24 mouse cellular contexts compared by ENCODE assay signal in genomic region chr13:92712619-92713018, GRCm38 (mm10).
DNase-seq lines count a peak whose midpoint lies in the region; ATAC-seq and TF ChIP-seq lines count a peak whose summit lies in the region.
"Had no signal": no experiment of that assay in that cellular context is flagged by ENCODE, and none has a peak within 500 bp of the region (broad histone marks: within the 10 kb centered on the region; RNA-seq: fewer than 3 reads in every experiment).

No protein-coding gene starts in this region.

- 63% methylated on average over 4 of the region's 4 CpGs for WGBS in liver, embryonic 11.5 days
- WGBS in liver, embryonic 12.5 days (ENCODE audit: insufficient replicate concordance), result 53% methylated on average over 4 of the region's 4 CpGs
- WGBS in liver, embryonic 14.5 days (ENCODE audit: insufficient replicate concordance), result 46% methylated on average over 4 of the region's 4 CpGs

- H3K4me3 ChIP-seq in liver, embryonic 11.5 days (ENCODE audit: low read depth, low read length), result no peak overlapping the region
- H3K4me3 ChIP-seq in liver, embryonic 12.5 days, result no peak overlapping the region
- no peak overlapping the region for H3K4me3 ChIP-seq in liver, embryonic 14.5 days (ENCODE audit: insufficient read depth in 1 of 2, low read depth in 2 of 2, low read length in 2 of 2)
- H3K4me3 ChIP-seq: hindbrain, embryonic 10.5 days; intestine, embryonic 15.5 days; megakaryocyte, embryonic 14.5 days; midbrain, embryonic 15.5 days had no signal

- no peaks in the 10 kb centered on the region for H3K4me1 ChIP-seq in liver, embryonic 11.5 days (replicated peaks; ENCODE audit: control insufficient read depth, insufficient read depth, low read length)
- H3K4me1 ChIP-seq in liver, embryonic 12.5 days, result peaks cover 20% of the 10 kb centered on the region; the same call in 1 of the 2 replicates
- peaks cover 0 to 5% of the 10 kb centered on the region in 2 experiments; a peak in 1 of 4 replicates for H3K4me1 ChIP-seq in liver, embryonic 14.5 days (replicated peaks; ENCODE audit: control insufficient read depth in 2 of 2, insufficient read depth in 2 of 2, low read length in 1 of 2)
- H3K4me1 ChIP-seq: intestine, embryonic 15.5 days; midbrain, embryonic 15.5 days had no signal

- peaks cover 8% of the 10 kb centered on the region; the same call in 1 of the 2 replicates for H3K36me3 ChIP-seq in liver, embryonic 11.5 days (ENCODE audit: control insufficient read depth, insufficient read depth, low read length)
- peaks cover 45% of the 10 kb centered on the region for H3K36me3 ChIP-seq in liver, embryonic 12.5 days
- H3K36me3 ChIP-seq in liver, embryonic 14.5 days (replicated peaks; ENCODE audit: control insufficient read depth, insufficient read depth, low read depth), result peaks cover 15% of the 10 kb centered on the region

- H3K9me3 ChIP-seq in liver, embryonic 11.5 days (ENCODE audit: control insufficient read depth, low read length), result no peaks in the 10 kb centered on the region
- no peaks in the 10 kb centered on the region for H3K9me3 ChIP-seq in liver, embryonic 12.5 days (replicated peaks)
- no peaks in the 10 kb centered on the region for H3K9me3 ChIP-seq in liver, embryonic 14.5 days (ENCODE audit: control insufficient read depth, low read length)
- H3K9me3 ChIP-seq: hindbrain, embryonic 10.5 days; intestine, embryonic 15.5 days; megakaryocyte, embryonic 14.5 days; midbrain, embryonic 15.5 days had no signal

- DNase-seq in liver, embryonic 11.5 days (ENCODE audit: low spot score), result no peak
- no peak for DNase-seq in liver
- no peak for DNase-seq in liver, embryonic 14.5 days (ENCODE audit: low read depth in 3 of 3, low spot score in 3 of 3)
- DNase-seq in spleen, adult 18-20 months, result no peak
- DNase-seq in embryo, embryonic 9.5 days (ENCODE audit: extremely low spot score), result no peak
- DNase-seq: adrenal gland, postnatal 10 days; B cell, adult 2 months; cerebellum, adult 8-10 months; cerebellum, postnatal 25 days; heart, postnatal 14 days; kidney, adult 8-10 months; kidney, postnatal 4 days; lung, postnatal 36 days; right cerebral cortex, postnatal 4 days; thymus, postnatal 14 days had no signal

- TF ChIP-seq CTCF in liver, embryonic 14.5 days (IDR thresholded peaks at IDR 0.05; ENCODE audit: low read depth), result no peak

- TF ChIP-seq EP300 in liver, embryonic 14.5 days (IDR thresholded peaks at IDR 0.05; ENCODE audit: low read depth), result 0 out of 2 replicates have a peak, but pooled peaks have one; percentile 14

- H3K4me2 ChIP-seq in liver, embryonic 11.5 days, result no peak overlapping the region
- H3K4me2 ChIP-seq in liver, embryonic 12.5 days, result no peak overlapping the region
- H3K4me2 ChIP-seq in liver, embryonic 14.5 days (ENCODE audit: low read depth), result no peak overlapping the region
- H3K4me2 ChIP-seq: intestine, embryonic 15.5 days; midbrain, embryonic 15.5 days had no signal

- no peak overlapping the region for H3K9ac ChIP-seq in liver, embryonic 11.5 days (ENCODE audit: low read depth, low read length)
- no peak overlapping the region for H3K9ac ChIP-seq in liver, embryonic 12.5 days
- no peak overlapping the region for H3K9ac ChIP-seq in liver, embryonic 14.5 days (replicated peaks)
- H3K9ac ChIP-seq: intestine, embryonic 15.5 days; midbrain, embryonic 15.5 days had no signal

- H3K27ac ChIP-seq in liver, embryonic 11.5 days (ENCODE audit: low read depth, low read length), result no peak overlapping the region
- H3K27ac ChIP-seq in liver, embryonic 12.5 days, result no peak overlapping the region
- H3K27ac ChIP-seq in liver, embryonic 14.5 days, result no peak overlapping the region
- H3K27ac ChIP-seq: hindbrain, embryonic 10.5 days; intestine, embryonic 15.5 days; kidney, postnatal 0 days; midbrain, embryonic 15.5 days had no signal

- ATAC-seq in liver, embryonic 11.5 days (replicated peaks; ENCODE audit: low FRiP score), result peak; percentile 73
- peak; percentile 68 for ATAC-seq in liver, embryonic 12.5 days
- peak; percentile 63; the same call in 1 of the 2 replicates for ATAC-seq in liver, embryonic 14.5 days (ENCODE audit: insufficient read depth)
- peak; percentile 30; the same call in 1 of the 2 replicates for ATAC-seq in megakaryocyte-erythroid progenitor cell, adult 5-6 weeks (replicated peaks; ENCODE audit: low FRiP score, low TSS enrichment, poor library complexity, severe bottlenecking)
- ATAC-seq: forebrain, embryonic 14.5 days; hindbrain, embryonic 16.5 days; intestine, embryonic 15.5 days; midbrain, embryonic 15.5 days had no signal

- no peaks in the 10 kb centered on the region for H3K27me3 ChIP-seq in liver, embryonic 11.5 days (replicated peaks; ENCODE audit: control insufficient read depth, insufficient read depth, low read length)
- H3K27me3 ChIP-seq in liver, embryonic 12.5 days (replicated peaks), result no peaks in the 10 kb centered on the region
- no peaks in the 10 kb centered on the region for H3K27me3 ChIP-seq in liver, embryonic 14.5 days (ENCODE audit: control insufficient read depth, insufficient read depth, low read length)
- H3K27me3 ChIP-seq: intestine, embryonic 15.5 days; megakaryocyte, embryonic 14.5 days; midbrain, embryonic 15.5 days had no signal
